Comparison of ENCODE assay signal across 21 mouse cellular contexts in the genomic region with DNA sequence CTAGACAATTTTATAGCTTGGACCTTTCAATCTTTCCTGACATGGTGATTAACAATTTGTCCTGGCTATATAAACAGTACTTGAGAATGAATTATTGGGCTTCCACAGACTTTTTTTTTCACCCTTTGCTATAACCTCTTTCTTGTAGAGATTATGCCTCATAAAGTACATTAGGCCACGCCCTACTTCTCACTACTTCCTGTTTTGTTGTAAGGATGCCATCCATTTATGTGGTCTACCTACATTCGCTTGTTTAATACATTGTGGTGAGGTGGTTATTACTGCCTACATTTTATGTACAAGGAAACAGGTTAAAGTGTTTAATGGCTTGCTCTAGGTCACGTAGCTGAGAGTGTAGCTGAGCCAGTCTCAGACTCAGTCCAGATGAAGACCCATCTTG. TPM values are rescaled to one million over a fixed set of nuclear protein-coding genes. Genes with fewer than 3 reads are reported as not detected.
DNase-seq lines count a peak whose midpoint lies in the region; ATAC-seq and TF ChIP-seq lines count a peak whose summit lies in the region.
"Had no signal": no experiment of that assay in that cellular context is flagged by ENCODE, and none has a peak within 500 bp of the region (broad histone marks: within the 10 kb centered on the region; RNA-seq: fewer than 3 reads in every experiment).

No protein-coding gene starts in this region.

- H3K9ac ChIP-seq in ES-E14 (ENCODE audit: insufficient read depth, low read depth, low read length, poor library complexity, severe bottlenecking): no peak overlapping the region
- no peak overlapping the region for H3K9ac ChIP-seq in stomach, postnatal 0 days (ENCODE audit: low read length)
- H3K9ac ChIP-seq: heart, embryonic 15.5 days; midbrain, embryonic 12.5 days had no signal

- H3K4me1 ChIP-seq in ES-E14 (ENCODE audit: control insufficient read depth in 2 of 2, insufficient read depth in 2 of 2, low read length in 2 of 2, poor library complexity in 1 of 2): peaks cover 28 to 36% of the 10 kb centered on the region in 2 experiments
- no peaks in the 10 kb centered on the region for H3K4me1 ChIP-seq in stomach, postnatal 0 days (replicated peaks; ENCODE audit: control insufficient read depth, insufficient read depth)

- no peak for TF ChIP-seq EP300 in stomach, postnatal 0 days (optimal IDR thresholded peaks at IDR 0.05)

- no peaks in the 10 kb centered on the region for H3K27me3 ChIP-seq in stomach, postnatal 0 days (ENCODE audit: control insufficient read depth, insufficient read depth, low read length)

- in situ Hi-C loops in ES-E14 (cut with MboI; ENCODE audit: low sequenced_read_pairs in 2 of 2, unreplicated experiment in 2 of 2): no loop called here

- DNase-seq in thymus, postnatal 0 days (ENCODE audit: low spot score): peak; percentile 19
- DNase-seq in thymus, adult 18-20 months: no peak
- DNase-seq in ES-E14 (ENCODE audit: low read depth, low spot score): no peak
- DNase-seq in stomach, postnatal 0 days (ENCODE audit: low spot score): no peak
- DNase-seq in frontal cortex, postnatal 10 days (ENCODE audit: low spot score in 2 of 2): no peak
- no peak for DNase-seq in heart, postnatal 25 days (ENCODE audit: low spot score)
- DNase-seq: cerebellum, postnatal 25 days; gastrocnemius, adult 2 months; heart, adult 18-20 months; kidney, adult 2 months; liver; lung, adult 18-20 months; lung, postnatal 36 days; right cerebral cortex, adult 18-20 months had no signal

- peak overlapping the region in 1 of 2 experiments; percentile 18; a peak in 1 of 4 replicates for H3K4me3 ChIP-seq in ES-E14 (ENCODE audit: insufficient read depth in 1 of 2, low read depth in 1 of 2, low read length in 2 of 2, poor library complexity in 1 of 2, severe bottlenecking in 1 of 2)
- no peak overlapping the region for H3K4me3 ChIP-seq in stomach, postnatal 0 days (ENCODE audit: low read depth, low read length)
- H3K4me3 ChIP-seq: forebrain, embryonic 10.5 days; gastrocnemius, adult 2 months; heart, embryonic 15.5 days; layer of hippocampus, adult 2 months; midbrain, embryonic 12.5 days had no signal

- no peaks in the 10 kb centered on the region for H3K36me3 ChIP-seq in ES-E14 (ENCODE audit: control insufficient read depth, insufficient read depth, low read length, poor library complexity, severe bottlenecking)
- H3K36me3 ChIP-seq in stomach, postnatal 0 days (ENCODE audit: control insufficient read depth, insufficient read depth, low read length): no peaks in the 10 kb centered on the region
- H3K36me3 ChIP-seq: forebrain, embryonic 10.5 days; heart, embryonic 15.5 days; midbrain, embryonic 12.5 days had no signal

- H3K9me3 ChIP-seq in ES-E14 (ENCODE audit: control insufficient read depth, insufficient read depth, low read depth, low read length): no peaks in the 10 kb centered on the region
- no peaks in the 10 kb centered on the region for H3K9me3 ChIP-seq in stomach, postnatal 0 days (ENCODE audit: control insufficient read depth, low read length)
- H3K9me3 ChIP-seq: forebrain, embryonic 10.5 days; heart, embryonic 15.5 days; midbrain, embryonic 12.5 days had no signal

- peak overlapping the region; percentile 92; the same call in 1 of the 2 replicates for H3K27ac ChIP-seq in ES-E14 (ENCODE audit: insufficient read depth, low read depth, low read length, poor library complexity, severe bottlenecking)
- peak overlapping the region; percentile 77 for H3K27ac ChIP-seq in stomach, postnatal 0 days (replicated peaks)
- H3K27ac ChIP-seq: forebrain, embryonic 10.5 days; gastrocnemius, adult 2 months; heart, embryonic 15.5 days; layer of hippocampus, adult 2 months; midbrain, embryonic 12.5 days had no signal

- 67% methylated on average over 3 of the region's 3 CpGs for WGBS in stomach, postnatal 0 days

- no peak overlapping the region for H3K4me2 ChIP-seq in stomach, postnatal 0 days (replicated peaks; ENCODE audit: low read depth)
- H3K4me2 ChIP-seq: heart, embryonic 15.5 days; midbrain, embryonic 12.5 days had no signal

- no peak for TF ChIP-seq CTCF in stomach, postnatal 0 days (IDR thresholded peaks at IDR 0.05; ENCODE audit: low read depth)

- intact Hi-C loops in heart, postnatal 25 days (cut with DNase I): no loop called here

- peak; percentile 52 for ATAC-seq in granulocyte monocyte progenitor cell, adult 5-6 weeks (replicated peaks; ENCODE audit: poor library complexity, severe bottlenecking)
- no peak for ATAC-seq in stomach, postnatal 0 days (ENCODE audit: low FRiP score, low TSS enrichment)
- no peak for ATAC-seq in frontal cortex, adult (ENCODE audit: low TSS enrichment)

TF ChIP-seq in ES-E14, 5 proteins besides CTCF, POLR2A, EP300 and RAD21:
- TF ChIP-seq CHD2 (IDR thresholded peaks at IDR 0.05; ENCODE audit: low read depth, low read length) (no peak), HCFC1 (IDR thresholded peaks at IDR 0.05; ENCODE audit: borderline replicate concordance, insufficient read depth, low read length) (no peak), MAFK (IDR thresholded peaks at IDR 0.05; ENCODE audit: insufficient read depth, low read depth, low read length) (no peak), ZC3H11A (IDR thresholded peaks at IDR 0.05; ENCODE audit: borderline replicate concordance, low read depth, low read length) (no peak)

RNA-seq across cellular contexts. Expression of a gene that starts 5.2 kb away (rescaled TPM):
- 1.5 and 1.9 TPM in 2 replicates for polyA plus RNA-seq in thymus, postnatal 0 days (2015; fragmentation: Nextera tagmentation; extraction: Ambion mirVana)
- total RNA-seq in ES-E14 (2012; rRNA removed): 3.7 and 5.7 TPM in 2 replicates
- not detected in 2 replicates for total RNA-seq in granulocyte monocyte progenitor cell, adult 5-6 weeks (2014; fragmentation: Nextera tagmentation)
- not detected in 2 replicates for total RNA-seq in granulocyte monocyte progenitor cell, adult 5-6 weeks (2017)
- polyA plus RNA-seq in stomach, postnatal 0 days (2015; fragmentation: Nextera tagmentation; extraction: Ambion mirVana): 5.5 and 6.2 TPM in 2 replicates
- under 1 TPM; 0.60 to 0.95 TPM for total RNA-seq in heart, postnatal 25 days (2021)

RNA-seq across cellular contexts. Expression of a gene that starts 21.0 kb away (rescaled TPM):
- 11.9 and 12.3 TPM in 2 replicates for polyA plus RNA-seq in thymus, postnatal 0 days (2015; fragmentation: Nextera tagmentation; extraction: Ambion mirVana)
- 14.6 and 27.9 TPM in 2 replicates for total RNA-seq in ES-E14 (2012; rRNA removed)
- 8.1 and 14.4 TPM in 2 replicates for total RNA-seq in granulocyte monocyte progenitor cell, adult 5-6 weeks (2014; fragmentation: Nextera tagmentation)
- 3.3 and 8.2 TPM in 2 replicates for total RNA-seq in granulocyte monocyte progenitor cell, adult 5-6 weeks (2017)
- polyA plus RNA-seq in stomach, postnatal 0 days (2015; fragmentation: Nextera tagmentation; extraction: Ambion mirVana): 23.4 and 27.1 TPM in 2 replicates
- 10 to 100 TPM; 14.0 to 17.5 TPM for total RNA-seq in heart, postnatal 25 days (2021)

RNA-seq across cellular contexts. Expression of a gene that starts 29.8 kb away (rescaled TPM):
- polyA plus RNA-seq in thymus, postnatal 0 days (2015; fragmentation: Nextera tagmentation; extraction: Ambion mirVana): 0.31 and 0.35 TPM in 2 replicates
- 1.0 and 1.7 TPM in 2 replicates for total RNA-seq in ES-E14 (2012; rRNA removed)
- 1.3 TPM in 1 of 2 replicates, not detected in the other for total RNA-seq in granulocyte monocyte progenitor cell, adult 5-6 weeks (2014; fragmentation: Nextera tagmentation)
- 0.34 TPM in 1 of 2 replicates, not detected in the other for total RNA-seq in granulocyte monocyte progenitor cell, adult 5-6 weeks (2017)
- 0.28 and 0.42 TPM in 2 replicates for polyA plus RNA-seq in stomach, postnatal 0 days (2015; fragmentation: Nextera tagmentation; extraction: Ambion mirVana)
- 1 to 10 TPM in 1 of 2 experiments, under 1 TPM in 1; 0.84 to 1.0 TPM for total RNA-seq in heart, postnatal 25 days (2021)

RNA-seq across cellular contexts. Expression of a gene that starts 33.2 kb away (rescaled TPM):
- 19.5 and 20.7 TPM in 2 replicates for polyA plus RNA-seq in thymus, postnatal 0 days (2015; fragmentation: Nextera tagmentation; extraction: Ambion mirVana)
- 7.4 and 13.5 TPM in 2 replicates for total RNA-seq in ES-E14 (2012; rRNA removed)
- total RNA-seq in granulocyte monocyte progenitor cell, adult 5-6 weeks (2014; fragmentation: Nextera tagmentation): not detected in 2 replicates
- 0.31 TPM in 1 of 2 replicates, not detected in the other for total RNA-seq in granulocyte monocyte progenitor cell, adult 5-6 weeks (2017)
- 7.5 and 8.2 TPM in 2 replicates for polyA plus RNA-seq in stomach, postnatal 0 days (2015; fragmentation: Nextera tagmentation; extraction: Ambion mirVana)
- total RNA-seq in heart, postnatal 25 days (2021): 1 to 10 TPM; 2.3 to 3.2 TPM

RNA-seq across cellular contexts. Expression of a gene that starts 39.9 kb away (rescaled TPM):
- polyA plus RNA-seq in thymus, postnatal 0 days (2015; fragmentation: Nextera tagmentation; extraction: Ambion mirVana): not detected in 2 replicates
- 0.13 and 0.21 TPM in 2 replicates for total RNA-seq in ES-E14 (2012; rRNA removed)
- total RNA-seq in granulocyte monocyte progenitor cell, adult 5-6 weeks (2014; fragmentation: Nextera tagmentation): 0.15 TPM in 1 of 2 replicates, not detected in the other
- not detected in 2 replicates for total RNA-seq in granulocyte monocyte progenitor cell, adult 5-6 weeks (2017)
- 0.04 and 0.05 TPM in 2 replicates for polyA plus RNA-seq in stomach, postnatal 0 days (2015; fragmentation: Nextera tagmentation; extraction: Ambion mirVana)
- under 1 TPM; 0.14 to 0.16 TPM for total RNA-seq in heart, postnatal 25 days (2021)
- polyA plus RNA-seq: embryonic facial prominence, embryonic 11.5 days; kidney, adult 2 months; midbrain, embryonic 12.5 days had no signal
